Mouse (Mus musculus): ENCODE data around the gene Gm20388.

GRCm38 (mm10) chr8:123845114-123845513 lies 3934.5 kb downstream of the Gm20388 start:
- no peak for TF ChIP-seq CTCF (IDR thresholded peaks at IDR 0.05; ENCODE audit: borderline replicate concordance, insufficient read depth, low read depth, low read length)
- TF ChIP-seq POLR2A (IDR thresholded peaks at IDR 0.05; ENCODE audit: borderline replicate concordance, insufficient read depth, low read length), result no peak
